Mouse (Mus musculus): ENCODE results near the gene Pnpo. TPM values are rescaled to one million over a fixed set of nuclear protein-coding genes. Genes with fewer than 3 reads are reported as not detected.

The Pnpo gene
- polyA plus RNA-seq, 1 experiment: 14.4 TPM

- no peak for TF ChIP-seq CTCF (IDR thresholded peaks at IDR 0.05; ENCODE audit: borderline replicate concordance, extremely low read depth, insufficient read depth, insufficient read length)
- no peak for TF ChIP-seq POLR2A (IDR thresholded peaks at IDR 0.05; ENCODE audit: borderline replicate concordance, extremely low read depth, insufficient read depth, insufficient read length, poor library complexity, severe bottlenecking)
- DNase-seq (ENCODE audit: low read depth): no peak
These were observed 10.1 kb downstream of the Pnpo start for GRCm38 (mm10) chr11:96933562-96934276.

- DNase-seq (ENCODE audit: low read depth): no peak
These were observed 12.3 kb downstream of the Pnpo start for GRCm38 (mm10) chr11:96931327-96932062.

GRCm38 (mm10) chr11:96929766-96930331 lies 13.9 kb downstream of the Pnpo start:
- TF ChIP-seq POLR2A (IDR thresholded peaks at IDR 0.05; ENCODE audit: borderline replicate concordance, extremely low read depth, insufficient read depth, insufficient read length, poor library complexity, severe bottlenecking): no peak
- TF ChIP-seq CTCF (IDR thresholded peaks at IDR 0.05; ENCODE audit: borderline replicate concordance, extremely low read depth, insufficient read depth, insufficient read length): no peak
- no peak for DNase-seq (ENCODE audit: low read depth)

More at GRCm38 (mm10) chr11:96931327-96932062, 12.3 kb downstream of the Pnpo start:
- TF ChIP-seq CTCF (IDR thresholded peaks at IDR 0.05; ENCODE audit: borderline replicate concordance, extremely low read depth, insufficient read depth, insufficient read length) (no peak), POLR2A (IDR thresholded peaks at IDR 0.05; ENCODE audit: borderline replicate concordance, extremely low read depth, insufficient read depth, insufficient read length, poor library complexity, severe bottlenecking) (no peak)

- no peak for DNase-seq (ENCODE audit: low read depth)
- no peak for TF ChIP-seq POLR2A (IDR thresholded peaks at IDR 0.05; ENCODE audit: borderline replicate concordance, extremely low read depth, insufficient read depth, insufficient read length, poor library complexity, severe bottlenecking)
These were observed 14.6 kb downstream of the Pnpo start for GRCm38 (mm10) chr11:96929096-96929765.

- no peak for TF ChIP-seq POLR2A (IDR thresholded peaks at IDR 0.05; ENCODE audit: borderline replicate concordance, extremely low read depth, insufficient read depth, insufficient read length, poor library complexity, severe bottlenecking)
- no peak for TF ChIP-seq CTCF (IDR thresholded peaks at IDR 0.05; ENCODE audit: borderline replicate concordance, extremely low read depth, insufficient read depth, insufficient read length)
- no peak for DNase-seq (ENCODE audit: low read depth)
These were observed 15.1 kb downstream of the Pnpo start for GRCm38 (mm10) chr11:96928691-96929090.

- no peak for DNase-seq (ENCODE audit: low read depth)
- TF ChIP-seq CTCF (IDR thresholded peaks at IDR 0.05; ENCODE audit: borderline replicate concordance, extremely low read depth, insufficient read depth, insufficient read length) (no peak), POLR2A (IDR thresholded peaks at IDR 0.05; ENCODE audit: borderline replicate concordance, extremely low read depth, insufficient read depth, insufficient read length, poor library complexity, severe bottlenecking) (no peak)
These were observed 15.7 kb downstream of the Pnpo start, which contains the start of gene Prr15l for GRCm38 (mm10) chr11:96928088-96928487. Gene Prr15l (plus strand): TSS chr11:96928104.

- TF ChIP-seq POLR2A (IDR thresholded peaks at IDR 0.05; ENCODE audit: borderline replicate concordance, extremely low read depth, insufficient read depth, insufficient read length, poor library complexity, severe bottlenecking): no peak
- no peak for TF ChIP-seq CTCF (IDR thresholded peaks at IDR 0.05; ENCODE audit: borderline replicate concordance, extremely low read depth, insufficient read depth, insufficient read length)
- no peak for DNase-seq (ENCODE audit: low read depth)
These were observed 17.2 kb downstream of the Pnpo start for GRCm38 (mm10) chr11:96926587-96926986.

GRCm38 (mm10) chr11:96925469-96926148 lies 18.2 kb downstream of the Pnpo start:
- no peak for TF ChIP-seq CTCF (IDR thresholded peaks at IDR 0.05; ENCODE audit: borderline replicate concordance, extremely low read depth, insufficient read depth, insufficient read length)
- TF ChIP-seq POLR2A (IDR thresholded peaks at IDR 0.05; ENCODE audit: borderline replicate concordance, extremely low read depth, insufficient read depth, insufficient read length, poor library complexity, severe bottlenecking): no peak
- DNase-seq (ENCODE audit: low read depth): no peak

- DNase-seq (ENCODE audit: low read depth): no peak
These were observed 18.9 kb downstream of the Pnpo start for GRCm38 (mm10) chr11:96924861-96925260.

GRCm38 (mm10) chr11:96919003-96919402 lies 24.8 kb downstream of the Pnpo start:
- TF ChIP-seq CTCF (IDR thresholded peaks at IDR 0.05; ENCODE audit: borderline replicate concordance, extremely low read depth, insufficient read depth, insufficient read length) (no peak), POLR2A (IDR thresholded peaks at IDR 0.05; ENCODE audit: borderline replicate concordance, extremely low read depth, insufficient read depth, insufficient read length, poor library complexity, severe bottlenecking) (no peak)
- no peak for DNase-seq (ENCODE audit: low read depth)

More at GRCm38 (mm10) chr11:96924861-96925260, 18.9 kb downstream of the Pnpo start:
- TF ChIP-seq POLR2A (IDR thresholded peaks at IDR 0.05; ENCODE audit: borderline replicate concordance, extremely low read depth, insufficient read depth, insufficient read length, poor library complexity, severe bottlenecking): no peak
- no peak for TF ChIP-seq CTCF (IDR thresholded peaks at IDR 0.05; ENCODE audit: borderline replicate concordance, extremely low read depth, insufficient read depth, insufficient read length)
